Mouse (Mus musculus) ES-Bruce4 (cell line): ENCODE measurements at regions not wholly inside any gene's neighbourhood (a gene's known extent, or its start where the extent isn't known, plus 50 kb on each side); places are given as distances from the start of the nearest gene placed in this dataset.

ENCODE experiments used
- CTCF ChIP-seq: IDR thresholded peaks from one replicate; pipeline ENCODE4 v1.8.1; 2011; ENCODE audit warnings: low read depth, low read length
- EP300 ChIP-seq: IDR thresholded peaks from 2 replicates; pipeline ENCODE4 v1.6.1; 2011; ENCODE audit warnings: low read depth, low read length; ENCODE audit not compliant: insufficient read depth
- POLR2A ChIP-seq: IDR thresholded peaks from one replicate; pipeline ENCODE4 v1.8.1; 2011; ENCODE audit warnings: low read length; ENCODE audit not compliant: insufficient read depth

DNA sequence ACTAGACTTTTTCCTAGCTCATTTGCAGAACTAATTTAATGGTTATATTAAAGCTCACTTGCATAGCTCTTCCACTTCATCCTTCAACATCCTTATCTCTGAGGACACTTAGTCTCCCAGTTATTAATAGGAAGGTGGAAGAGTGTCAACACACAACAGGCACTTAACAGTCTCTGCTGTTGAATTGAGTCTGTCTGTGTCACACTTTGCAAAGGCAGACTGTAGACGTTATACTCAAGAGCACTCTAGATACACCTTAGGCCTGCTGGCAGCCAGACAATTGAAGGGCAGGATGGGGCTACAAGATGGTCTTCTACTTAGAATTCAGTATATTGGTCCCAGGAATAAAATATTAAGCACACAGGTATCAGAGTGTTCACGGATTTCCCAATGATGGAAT, 172.6 kb upstream of the F930015N05Rik start:
- TF ChIP-seq CTCF (no peak), POLR2A (no peak), EP300 (no peak)
